Mouse (Mus musculus) testis, adult 2 months (tissue): ENCODE measurements at regions not wholly inside any gene's neighbourhood (a gene's known extent, or its start where the extent isn't known, plus 50 kb on each side); places are given as distances from the start of the nearest gene placed in this dataset.

Experiments
- CTCF ChIP-seq: fragments of 200-500 bp; IDR thresholded peaks from 2 replicates; pipeline ENCODE4 v1.5.1; 2012; ENCODE audit warnings: low read depth, mild to moderate bottlenecking, inconsistent platforms, low read length, moderate library complexity; ENCODE audit not compliant: control insufficient read depth, insufficient read depth, insufficient replicate concordance
- POLR2A ChIP-seq: fragments of 200-500 bp; IDR thresholded peaks from 2 replicates; pipeline ENCODE4 v1.6.1; 2012; ENCODE audit warnings: low read depth, mild to moderate bottlenecking, inconsistent platforms, low read length, moderate library complexity; ENCODE audit not compliant: control insufficient read depth

- no peak for TF ChIP-seq CTCF
- no peak for TF ChIP-seq POLR2A
Observed at GRCm38 (mm10) chr1:67643627-67644026, 520.8 kb downstream of the Cps1 start.
